Mouse (Mus musculus): ENCODE results near the gene Ccdc85c.

Gene Ccdc85c

GRCm38 (mm10) chr12:108213090-108214041 lies 61.9 kb downstream of the Ccdc85c start:
- peak; percentile 26 for DNase-seq

DNA sequence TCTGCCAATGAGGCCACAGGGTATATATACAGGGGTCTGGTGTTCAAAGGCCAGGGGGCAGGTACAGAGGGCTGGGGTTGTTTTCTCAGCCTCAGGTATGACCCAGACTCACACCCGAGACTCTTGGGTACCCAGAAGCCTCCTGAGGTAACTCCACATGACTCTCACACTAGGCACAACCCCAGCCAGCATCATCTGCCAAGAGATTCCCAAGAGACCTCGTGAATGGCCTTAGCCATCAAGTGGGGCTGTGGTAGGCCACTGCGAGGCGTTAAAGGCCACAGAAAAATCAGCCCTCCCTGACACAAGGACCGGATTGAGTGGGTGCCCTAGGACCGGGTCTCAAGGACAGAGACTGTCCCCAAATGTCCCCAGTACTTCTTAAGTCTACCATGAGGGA lies 62.7 kb downstream of the Ccdc85c start:
- no peak for DNase-seq

GRCm38 (mm10) chr12:108212071-108212470 lies 63.2 kb downstream of the Ccdc85c start:
- no peak for DNase-seq

- peak; percentile 41 for DNase-seq
Observed at GRCm38 (mm10) chr12:108210623-108211022, 64.6 kb downstream of the Ccdc85c start.

- peak; percentile 85 for DNase-seq
Observed at GRCm38 (mm10) chr12:108208726-108209438, 66.3 kb downstream of the Ccdc85c start.

DNA sequence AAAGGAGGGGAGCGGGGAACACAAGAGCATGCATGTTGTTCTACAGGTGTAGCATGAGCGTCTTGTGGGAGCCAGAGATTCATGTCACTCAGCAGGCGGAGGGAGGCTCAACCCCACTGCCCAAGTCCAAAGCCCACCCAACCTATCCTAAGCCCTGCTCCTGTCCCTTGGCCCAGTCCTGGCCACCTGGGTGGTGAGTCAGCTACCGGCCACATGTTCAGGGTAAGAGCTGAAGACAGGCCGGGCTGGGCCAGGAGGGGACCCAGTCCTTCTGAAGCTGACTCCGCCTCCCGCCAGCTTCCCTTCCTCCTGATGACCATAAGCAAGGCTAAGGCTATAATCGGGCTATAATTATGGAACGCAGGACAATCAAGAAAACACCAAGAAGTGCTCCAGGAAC lies 67.0 kb downstream of the Ccdc85c start:
- peak; percentile 45 for DNase-seq

GRCm38 (mm10) chr12:108206641-108207040 lies 68.6 kb downstream of the Ccdc85c start:
- DNase-seq: peak; percentile 80

GRCm38 (mm10) chr12:108204978-108205377 lies 70.2 kb downstream of the Ccdc85c start:
- no peak for DNase-seq

DNA sequence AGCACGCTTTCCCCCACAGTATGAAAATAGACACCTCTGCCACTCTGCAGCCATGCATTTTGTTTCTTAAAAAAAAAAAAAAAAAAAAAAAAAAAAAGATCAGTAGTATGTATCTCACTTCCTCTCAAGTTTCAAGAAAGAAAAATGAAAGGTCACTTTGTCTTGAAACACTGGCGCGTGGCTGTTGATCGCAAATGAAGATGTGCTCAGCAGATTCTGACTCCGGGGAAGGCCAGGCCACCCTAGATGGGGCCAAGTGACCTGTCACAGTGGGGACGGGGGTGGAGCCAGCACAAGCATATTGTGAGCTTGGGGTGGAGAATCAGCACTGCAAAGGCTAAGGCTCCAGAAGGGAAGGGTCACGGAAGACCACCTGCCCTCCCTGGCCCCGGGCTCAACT lies 71.3 kb downstream of the Ccdc85c start:
- DNase-seq: no peak

GRCm38 (mm10) chr12:108200094-108200493 lies 75.1 kb downstream of the Ccdc85c start:
- no peak for DNase-seq

DNA sequence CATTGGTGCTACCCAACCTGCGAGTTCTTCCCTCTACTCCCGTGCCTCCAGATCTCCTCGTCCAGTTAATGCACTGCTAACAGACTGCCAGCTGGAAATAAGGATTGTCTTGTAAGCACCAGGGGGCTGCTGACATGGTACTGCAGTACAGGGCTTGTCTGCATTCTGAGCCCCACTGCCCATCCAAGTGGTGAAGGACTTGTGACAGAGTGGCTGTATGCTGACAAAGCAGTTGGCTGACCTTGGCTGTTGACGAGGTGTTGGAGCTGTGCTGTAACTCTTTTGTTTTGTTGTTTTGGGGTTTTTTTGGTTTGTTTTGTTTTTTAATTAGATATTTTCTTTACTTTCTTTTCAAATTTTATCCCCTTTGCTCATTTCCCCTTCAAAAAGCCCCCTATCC lies 76.8 kb downstream of the Ccdc85c start:
- no peak for DNase-seq

DNA sequence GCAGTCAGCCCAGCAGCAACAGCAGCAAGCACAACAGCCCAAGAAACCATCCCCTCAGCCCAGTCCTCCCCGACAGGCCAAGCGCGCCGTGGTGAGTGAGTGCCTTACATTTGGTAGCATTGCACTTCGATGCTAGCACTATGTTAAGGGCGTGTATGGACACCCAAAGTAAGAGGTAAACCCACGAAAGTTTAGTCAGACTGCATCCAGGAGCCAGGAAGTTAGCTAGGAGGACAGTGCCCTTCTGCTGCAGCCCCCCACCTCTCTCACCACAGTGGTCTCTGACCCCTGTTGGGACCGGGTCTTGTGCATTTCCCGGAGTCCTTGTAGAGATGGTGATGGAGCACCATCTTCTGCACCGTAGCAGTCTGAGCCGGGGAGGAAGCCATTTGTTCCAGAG lies 79.5 kb downstream of the Ccdc85c start:
- DNase-seq: no peak

- no peak for DNase-seq
Observed at GRCm38 (mm10) chr12:108193878-108194277, 81.3 kb downstream of the Ccdc85c start.

DNA sequence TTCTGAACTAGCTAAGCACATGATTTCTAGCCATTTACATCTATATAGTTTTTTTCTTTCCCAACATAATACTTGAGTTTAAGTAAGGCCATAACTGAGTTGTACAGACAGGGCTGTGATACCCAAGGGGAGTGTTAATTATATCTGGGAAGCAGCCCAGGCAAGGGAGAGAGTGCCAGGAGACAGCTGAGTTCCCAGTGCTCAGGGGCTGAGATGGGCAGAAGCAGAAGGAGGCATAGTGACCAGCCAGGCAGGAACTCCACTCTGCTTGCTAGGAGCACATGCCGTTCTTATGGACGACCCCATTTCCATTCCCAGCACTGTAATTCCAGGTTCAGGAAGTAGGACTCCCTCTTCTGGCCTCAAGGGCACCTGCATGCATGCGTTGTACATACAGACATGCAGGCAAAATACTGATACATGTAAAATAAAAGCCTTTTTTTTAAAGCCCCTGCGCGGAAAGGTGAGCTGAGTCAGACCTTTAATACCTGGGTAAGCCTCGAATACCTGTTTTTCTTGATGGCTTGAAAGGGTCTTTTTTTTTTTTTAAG lies 87.6 kb downstream of the Ccdc85c start:
- DNase-seq: no peak

DNA sequence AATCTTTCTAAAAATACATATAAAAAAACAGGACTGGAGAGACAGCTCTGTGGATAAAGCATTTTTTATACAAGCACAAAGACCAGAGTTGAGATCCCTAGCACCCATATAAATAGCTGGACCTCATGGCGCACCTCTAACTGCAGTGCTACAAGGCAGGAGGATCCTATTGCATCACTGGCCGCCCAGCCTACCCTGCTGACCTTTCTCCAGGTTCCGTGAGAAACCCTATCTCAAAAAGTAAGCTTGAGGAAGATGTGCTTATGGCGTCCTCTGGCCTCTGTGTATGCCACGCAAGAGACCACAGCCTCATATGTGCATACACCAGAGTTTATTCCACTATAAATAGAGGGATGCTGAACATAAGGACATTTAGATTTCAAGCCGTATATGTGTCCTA lies 93.5 kb downstream of the Ccdc85c start:
- DNase-seq: no peak

DNA sequence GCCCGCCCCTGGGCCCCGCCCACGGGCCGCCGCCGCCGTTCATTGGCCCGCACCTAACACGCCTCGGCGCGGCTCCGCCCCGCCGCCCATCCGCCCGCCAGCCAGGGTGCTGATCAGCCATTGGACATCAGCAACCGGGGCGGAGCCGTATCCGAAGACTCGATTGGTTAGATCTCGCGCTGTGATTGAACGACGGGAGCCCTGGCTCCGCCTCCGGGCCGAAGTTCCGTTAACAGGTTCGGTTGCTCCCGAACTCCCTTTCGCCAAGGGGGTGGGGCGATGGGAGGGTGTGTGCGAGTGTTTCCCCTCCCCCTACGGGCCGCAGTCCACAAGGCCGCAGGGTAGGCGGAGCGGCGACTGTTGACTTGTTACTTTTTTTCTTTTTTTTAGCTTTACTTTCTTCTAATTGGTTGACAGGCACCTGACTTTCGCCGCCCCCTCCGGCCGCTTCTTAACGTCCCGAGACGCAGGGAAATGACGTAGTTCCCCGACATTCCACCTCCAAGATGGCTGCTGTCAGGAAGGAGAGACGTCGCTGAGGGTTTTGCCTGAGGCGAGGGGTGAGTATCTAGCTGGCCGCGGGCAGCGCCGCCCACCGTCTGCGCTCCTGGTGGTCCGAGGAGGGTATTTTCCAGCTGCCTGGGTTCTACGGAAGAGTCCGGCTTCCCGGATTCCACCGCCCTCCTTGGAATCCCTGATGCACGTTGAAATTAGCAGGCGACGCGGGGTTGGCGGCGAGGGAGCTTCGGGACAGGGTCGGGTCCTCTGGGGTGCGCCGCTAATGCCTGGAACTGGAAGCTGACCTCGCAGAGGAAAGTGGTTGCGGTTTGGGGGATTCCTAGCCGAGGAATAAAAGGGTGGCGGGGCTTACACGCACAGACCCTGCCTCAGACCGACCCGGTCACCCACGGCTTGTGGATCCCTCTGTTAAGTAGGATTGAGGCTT lies 95.6 kb downstream of the Ccdc85c start, which contains the start of gene Ccnk:
Ccnk (plus strand) TSS at position 259 of the 946 bp plus-strand sequence.
- DNase-seq: peak; percentile 100

DNA sequence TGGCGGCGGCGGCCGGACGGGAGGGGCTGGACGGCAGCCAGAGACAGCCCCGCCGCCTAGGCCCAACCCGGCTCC lies 96.1 kb downstream of the Ccdc85c start, which contains the start of gene Setd3:
Setd3 (minus strand) TSS at position 69 of the 75 bp plus-strand sequence.
- DNase-seq: no peak

DNA sequence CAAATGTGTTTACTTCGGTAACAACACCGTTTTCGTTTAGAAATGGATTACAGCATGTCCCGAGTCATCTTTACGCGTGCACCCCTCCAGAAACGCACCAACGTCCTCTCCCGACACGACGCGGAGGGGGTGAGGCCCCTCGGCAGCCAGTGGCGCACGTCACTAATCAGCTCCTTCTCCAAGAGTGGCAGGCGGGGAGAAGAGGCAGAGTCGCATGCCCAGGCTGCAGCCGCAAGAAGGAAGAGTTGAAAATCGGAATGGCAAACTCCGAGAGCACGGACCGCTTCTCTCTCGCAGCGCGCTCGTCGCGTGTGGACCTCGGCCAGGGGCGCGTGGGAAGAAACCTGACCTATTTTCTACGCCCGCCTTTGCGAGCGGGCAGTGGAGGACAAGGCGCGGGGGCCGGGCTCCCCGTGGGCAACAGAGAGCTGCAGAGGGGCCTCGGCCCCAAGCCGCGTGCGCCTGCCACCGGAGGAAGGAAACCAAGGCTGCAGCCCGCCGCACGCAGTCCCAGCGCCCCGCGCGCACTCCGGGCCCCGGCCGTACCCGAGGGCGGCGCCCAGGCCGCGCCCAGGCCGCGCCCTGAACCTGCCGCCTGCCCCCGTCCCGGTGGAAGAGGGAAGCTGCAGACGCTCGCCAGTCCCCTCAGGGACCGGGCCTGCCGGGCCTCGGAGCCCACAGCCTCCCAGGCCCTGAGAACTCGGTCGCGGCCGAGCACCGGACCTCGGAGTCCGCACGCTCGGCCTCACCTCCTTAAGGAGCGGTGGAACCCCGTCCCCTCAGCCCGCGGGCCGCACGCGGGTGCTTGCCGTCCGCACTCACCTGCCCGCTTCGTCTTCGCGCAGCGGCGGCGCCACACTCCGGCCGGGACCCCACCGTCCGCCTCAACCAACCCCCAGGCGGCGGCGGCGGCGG lies 96.6 kb downstream of the Ccdc85c start:
- peak; percentile 68 for DNase-seq

- DNase-seq: no peak
Observed at GRCm38 (mm10) chr12:108176366-108176765, 98.9 kb downstream of the Ccdc85c start.

DNA sequence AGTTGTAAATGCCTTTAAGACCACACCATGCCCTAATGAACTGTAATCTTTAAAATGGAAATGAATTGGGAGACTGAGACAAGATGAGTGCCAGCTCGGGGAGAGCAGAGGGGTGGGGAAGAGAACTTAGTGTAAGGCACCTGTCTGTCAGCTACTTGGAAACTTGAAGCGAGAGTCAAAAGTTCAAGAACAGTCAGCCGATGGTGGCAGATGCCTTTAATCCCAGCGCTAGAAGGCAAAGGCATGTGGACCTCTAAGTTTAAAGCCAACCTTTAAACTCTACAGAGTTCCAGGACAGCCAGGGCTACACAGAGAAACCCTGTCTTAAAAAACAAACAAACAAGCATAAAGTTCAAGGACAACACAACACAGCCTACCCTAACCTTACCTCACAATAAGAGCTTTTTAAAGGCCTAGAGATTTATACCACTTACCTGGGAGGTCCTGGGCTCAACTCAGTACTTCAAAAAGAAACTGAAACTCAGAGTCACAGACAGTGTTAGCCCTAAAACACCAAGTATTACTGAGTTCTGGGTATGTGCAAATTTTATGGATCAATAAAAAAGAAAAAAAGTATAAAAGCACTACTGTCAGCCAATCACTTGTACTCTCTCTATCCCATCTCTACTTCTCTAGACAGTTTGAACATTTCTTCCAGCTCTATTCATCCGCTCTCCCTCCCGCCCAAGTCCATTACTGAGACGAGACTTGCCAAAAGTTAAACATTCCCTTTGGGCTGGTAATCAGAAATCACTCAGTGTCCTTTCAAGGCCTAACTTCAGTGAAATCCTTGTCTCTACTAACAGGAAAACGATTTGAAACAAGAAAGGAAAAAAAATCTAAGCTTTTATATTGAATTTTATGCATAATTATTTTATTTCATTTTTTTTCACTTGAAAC lies 100.4 kb downstream of the Ccdc85c start:
- no peak for DNase-seq

GRCm38 (mm10) chr12:108172639-108173038 lies 102.6 kb downstream of the Ccdc85c start:
- no peak for DNase-seq
